Mouse (Mus musculus): Measurements from ENCODE around the gene Nop53.
A peak's percentile ranks its signal among the peaks of the same experiment; 100 is the strongest.

The Nop53 gene

DNA sequence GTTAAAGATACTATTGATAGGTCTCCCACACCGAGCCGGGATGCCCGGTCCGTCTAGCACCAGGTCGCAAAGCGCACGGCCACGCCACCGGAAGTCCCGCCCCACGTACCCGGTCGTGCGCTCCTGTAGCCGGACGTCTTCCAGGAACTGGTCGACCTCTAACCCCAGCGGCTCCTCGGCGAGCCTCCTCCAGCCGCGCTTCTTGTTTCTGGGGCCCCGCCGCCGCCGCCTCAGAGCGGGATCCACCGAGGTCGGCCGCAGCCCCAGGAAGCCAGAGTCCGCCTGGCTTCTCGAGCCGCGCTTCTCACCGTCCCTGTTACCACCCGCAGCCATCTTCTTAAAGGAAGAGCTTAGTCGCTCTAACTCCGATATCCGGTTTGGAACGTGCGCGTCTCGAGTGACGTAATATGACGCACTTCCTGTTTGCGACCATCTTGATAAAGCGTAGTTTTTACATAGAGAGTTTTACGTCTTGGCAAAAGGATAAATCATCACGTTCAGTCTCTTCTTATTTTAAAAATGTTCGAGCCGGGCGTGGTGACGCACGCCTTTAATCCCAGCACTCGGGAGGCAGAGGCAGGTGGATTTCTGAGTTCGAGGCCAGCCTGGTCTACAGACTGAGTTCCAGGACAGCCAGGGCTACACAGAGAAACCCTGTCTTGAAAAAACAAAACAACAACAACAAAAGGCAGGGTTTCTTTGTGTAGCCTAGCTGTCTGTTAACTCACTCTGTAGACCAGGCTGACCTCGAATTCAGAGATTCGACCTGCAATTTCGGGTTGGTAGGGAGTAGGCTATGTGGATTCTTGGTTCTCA, at the start of gene Nop53:
Gene Nop53 (minus strand): TSS at position 354 of the 816 bp plus-strand sequence.
- peak; percentile 96 for DNase-seq (ENCODE audit: extremely low spot score, low spot score)

- no peak for DNase-seq (ENCODE audit: extremely low spot score, low spot score)
Measured at GRCm38 (mm10) chr7:15993789-15994188, 47.9 kb upstream of the Nop53 start.

GRCm38 (mm10) chr7:15993152-15993551, 47.3 kb upstream of the Nop53 start:
- DNase-seq (ENCODE audit: extremely low spot score, low spot score), result no peak

GRCm38 (mm10) chr7:15991764-15992163, 45.9 kb upstream of the Nop53 start:
- DNase-seq (ENCODE audit: extremely low spot score, low spot score), result no peak

DNA sequence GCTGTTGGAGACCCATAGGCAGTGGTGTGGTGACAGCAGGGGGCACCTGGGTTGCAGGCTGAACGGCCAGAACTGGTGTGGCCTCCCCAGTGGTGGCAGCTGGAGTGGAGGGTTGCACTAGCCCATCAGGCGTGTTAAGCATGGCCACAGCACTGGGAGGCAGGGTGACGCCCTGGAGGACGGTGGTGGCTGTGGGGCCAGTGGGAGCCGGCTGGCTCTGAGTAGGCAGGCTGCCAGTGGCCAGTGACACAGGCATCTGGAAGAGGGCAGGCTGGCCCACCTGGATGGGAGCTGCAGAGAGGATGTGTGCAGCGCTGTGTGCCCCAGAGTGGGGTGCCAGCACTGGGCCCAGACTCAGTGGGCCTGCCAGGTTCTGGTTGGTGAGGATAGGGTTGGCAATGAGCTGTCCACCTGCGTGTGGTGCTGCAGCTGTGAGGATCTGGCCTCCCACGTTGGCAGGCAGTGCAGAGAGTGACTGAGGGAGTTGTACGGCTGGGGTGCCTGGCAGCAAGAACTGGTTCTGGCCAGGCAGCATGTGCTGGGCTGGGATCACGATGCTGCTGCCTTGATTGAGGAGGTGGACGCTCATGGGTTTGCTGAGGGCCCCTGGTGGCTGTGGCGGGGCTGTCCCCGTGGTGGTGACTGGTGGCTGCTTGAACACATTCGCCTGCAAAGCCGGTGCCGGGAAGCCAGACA, 41.9 kb upstream of the Nop53 start:
- no peak for DNase-seq (ENCODE audit: extremely low spot score, low spot score)

DNA sequence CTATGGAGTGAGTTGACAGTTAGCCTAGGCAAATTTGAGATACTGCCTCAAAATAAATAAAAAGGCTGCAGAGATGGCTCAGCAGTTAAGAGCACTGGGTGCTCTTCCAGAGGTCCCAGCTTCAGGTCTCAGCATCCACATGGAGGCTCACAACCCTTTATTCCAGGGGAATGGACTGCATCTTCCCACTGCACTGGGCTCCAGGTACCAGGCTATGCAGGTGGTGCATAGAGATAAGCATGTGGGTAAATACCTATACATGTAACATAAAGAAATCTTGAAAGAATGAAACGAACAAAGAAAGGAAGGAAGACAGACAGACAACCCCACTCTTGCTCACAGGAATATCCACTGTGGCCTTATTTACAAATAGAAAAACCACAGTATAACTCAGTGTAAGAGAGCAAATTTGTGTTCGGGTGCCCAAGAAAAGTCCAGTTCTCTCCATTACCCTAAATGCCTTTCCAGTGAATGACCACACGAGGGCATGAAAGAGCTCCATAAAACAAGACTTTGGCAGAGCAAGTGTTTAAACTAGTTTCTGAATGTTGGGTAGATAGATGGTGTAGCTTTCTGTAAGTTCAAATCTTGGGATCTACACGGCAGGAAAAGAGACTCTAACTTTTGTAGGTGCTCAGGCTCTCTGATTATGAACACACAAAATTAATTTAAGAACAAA, 37.0 kb upstream of the Nop53 start:
- no peak for DNase-seq (ENCODE audit: extremely low spot score, low spot score)

- DNase-seq (ENCODE audit: extremely low spot score, low spot score), result no peak
Measured at GRCm38 (mm10) chr7:15981538-15981937, 35.7 kb upstream of the Nop53 start.

GRCm38 (mm10) chr7:15980246-15980645, 34.4 kb upstream of the Nop53 start:
- DNase-seq (ENCODE audit: extremely low spot score, low spot score), result no peak

DNA sequence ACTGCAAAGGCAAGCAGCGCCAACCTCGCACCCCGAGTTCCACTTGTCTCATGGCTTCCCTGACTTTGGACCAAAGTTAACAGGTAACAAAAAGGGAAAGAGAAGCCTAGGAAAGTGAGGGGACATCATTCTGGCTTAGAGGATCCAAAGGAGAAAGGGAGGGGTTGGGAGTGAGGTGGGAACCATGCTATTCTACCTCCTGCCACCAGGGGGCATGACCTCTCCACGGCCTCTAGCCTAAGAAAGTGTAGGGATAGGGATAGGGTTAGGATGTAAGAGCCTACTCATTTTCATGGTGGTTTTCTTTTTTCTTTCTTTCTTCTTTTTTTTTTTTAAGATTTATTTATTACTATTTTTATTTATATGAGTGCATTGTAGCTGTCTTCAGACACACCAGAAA, 30.0 kb upstream of the Nop53 start:
- peak; percentile 33 for DNase-seq (ENCODE audit: extremely low spot score, low spot score)

DNA sequence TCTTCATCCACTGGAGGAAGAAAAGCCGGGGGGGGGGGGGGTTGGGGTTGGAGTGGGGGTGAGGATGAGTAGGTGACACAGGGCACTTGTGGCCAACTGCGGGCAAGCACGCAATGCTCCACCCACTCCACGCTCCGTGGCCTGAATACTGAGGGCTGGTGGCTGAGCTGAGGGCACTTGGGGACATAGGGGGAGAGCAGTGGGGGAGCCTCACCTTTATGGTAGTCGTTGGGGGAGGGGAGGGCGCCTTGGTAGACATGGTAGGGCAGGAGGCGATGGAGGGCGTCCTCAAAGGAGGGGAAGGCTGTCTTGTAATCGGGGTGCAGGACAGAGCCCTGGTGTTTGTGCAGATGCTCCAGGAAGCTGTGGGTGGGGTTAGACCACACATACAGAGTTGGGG, 29.6 kb upstream of the Nop53 start:
- DNase-seq (ENCODE audit: extremely low spot score, low spot score), result no peak

DNA sequence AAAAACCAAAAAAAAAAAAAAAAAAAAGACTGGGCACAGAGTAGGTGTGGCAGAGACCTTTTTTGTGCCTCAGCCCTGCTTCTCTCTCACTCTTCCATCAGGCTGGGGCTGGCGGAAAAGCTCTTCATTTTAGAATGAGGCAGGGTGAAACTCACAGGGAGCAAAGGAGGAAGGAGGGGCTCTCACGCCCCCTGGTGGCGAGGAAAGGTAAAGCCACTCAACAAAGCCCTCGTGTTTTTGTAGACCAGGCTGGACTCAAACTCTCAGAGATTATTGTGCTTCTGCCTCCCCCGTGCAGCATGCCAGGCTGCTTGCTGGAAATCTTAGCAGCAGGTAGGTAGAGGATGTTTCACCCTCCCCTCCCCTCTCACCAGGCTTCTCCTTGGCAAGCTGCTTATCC, 28.8 kb upstream of the Nop53 start:
- DNase-seq (ENCODE audit: extremely low spot score, low spot score), result no peak

DNA sequence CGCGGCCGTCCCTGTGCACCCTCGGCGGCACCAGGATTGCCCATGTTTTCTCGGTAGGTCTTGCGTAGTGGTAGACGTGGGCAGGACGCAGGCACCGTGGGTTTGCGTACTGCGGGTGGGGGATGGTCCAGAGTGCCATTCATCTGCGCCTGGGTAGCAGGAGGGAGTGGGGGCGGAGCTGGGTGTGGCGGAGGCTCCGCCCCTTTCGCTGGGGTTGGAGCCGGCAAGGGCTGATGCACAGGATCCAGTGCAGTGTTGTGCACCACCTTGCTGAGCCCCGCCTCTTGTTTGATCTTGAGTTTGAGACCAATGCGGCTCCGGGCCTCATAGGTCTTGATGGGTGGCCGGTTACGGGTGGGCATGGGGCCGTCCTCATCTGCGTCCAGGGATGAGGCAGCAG, 26.4 kb upstream of the Nop53 start:
- DNase-seq (ENCODE audit: extremely low spot score, low spot score), result no peak

- no peak for DNase-seq (ENCODE audit: extremely low spot score, low spot score)
Measured at GRCm38 (mm10) chr7:15969674-15970073, 23.8 kb upstream of the Nop53 start.

- no peak for DNase-seq (ENCODE audit: extremely low spot score, low spot score)
Measured at GRCm38 (mm10) chr7:15968322-15968721, 22.4 kb upstream of the Nop53 start.

DNA sequence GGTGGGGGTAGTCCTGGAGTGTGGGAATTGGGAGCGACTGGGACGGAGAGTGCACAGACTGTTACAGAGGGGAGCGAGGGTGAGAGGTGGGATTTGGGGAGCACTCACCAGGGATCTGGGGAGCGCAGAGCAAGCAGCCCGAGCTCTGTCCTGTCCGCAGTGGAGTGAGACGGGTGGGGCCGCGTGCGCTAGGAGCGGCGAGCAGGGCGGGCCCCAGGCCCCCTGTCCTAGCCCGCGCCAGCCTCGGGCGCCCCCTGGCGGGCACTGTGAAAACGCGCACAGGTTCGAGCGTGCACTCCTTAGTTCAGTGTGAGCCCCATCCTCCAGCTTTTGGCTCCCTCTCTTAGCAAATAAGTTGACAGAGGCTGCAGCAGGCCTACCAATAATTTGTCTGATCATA, 21.4 kb upstream of the Nop53 start, which contains the start of gene Ehd2:
Gene Ehd2 (minus strand): TSS at position 256 of the 400 bp plus-strand sequence.
- DNase-seq (ENCODE audit: extremely low spot score, low spot score), result peak; percentile 72

DNA sequence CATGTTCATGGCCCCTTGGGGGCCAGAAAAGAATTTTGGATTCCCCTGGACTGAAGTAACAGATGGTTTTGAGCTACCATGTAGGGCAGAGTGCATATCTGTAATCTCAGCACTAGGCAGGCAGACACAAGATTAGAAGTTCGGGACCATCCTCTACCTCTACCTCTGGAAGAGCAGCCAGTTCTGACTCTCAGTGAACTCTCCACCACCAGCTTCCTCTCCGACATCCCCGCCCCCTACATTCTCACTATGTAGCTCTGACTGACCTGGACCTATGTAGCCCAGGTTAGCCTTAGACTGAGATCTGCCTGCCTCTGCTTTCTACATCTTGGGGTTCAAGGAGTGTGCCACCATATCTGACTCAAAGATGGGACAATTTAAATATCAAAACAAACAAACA, 20.6 kb upstream of the Nop53 start:
- no peak for DNase-seq (ENCODE audit: extremely low spot score, low spot score)

GRCm38 (mm10) chr7:15963798-15964652, 18.2 kb upstream of the Nop53 start:
- no peak for DNase-seq (ENCODE audit: extremely low spot score, low spot score)

DNA sequence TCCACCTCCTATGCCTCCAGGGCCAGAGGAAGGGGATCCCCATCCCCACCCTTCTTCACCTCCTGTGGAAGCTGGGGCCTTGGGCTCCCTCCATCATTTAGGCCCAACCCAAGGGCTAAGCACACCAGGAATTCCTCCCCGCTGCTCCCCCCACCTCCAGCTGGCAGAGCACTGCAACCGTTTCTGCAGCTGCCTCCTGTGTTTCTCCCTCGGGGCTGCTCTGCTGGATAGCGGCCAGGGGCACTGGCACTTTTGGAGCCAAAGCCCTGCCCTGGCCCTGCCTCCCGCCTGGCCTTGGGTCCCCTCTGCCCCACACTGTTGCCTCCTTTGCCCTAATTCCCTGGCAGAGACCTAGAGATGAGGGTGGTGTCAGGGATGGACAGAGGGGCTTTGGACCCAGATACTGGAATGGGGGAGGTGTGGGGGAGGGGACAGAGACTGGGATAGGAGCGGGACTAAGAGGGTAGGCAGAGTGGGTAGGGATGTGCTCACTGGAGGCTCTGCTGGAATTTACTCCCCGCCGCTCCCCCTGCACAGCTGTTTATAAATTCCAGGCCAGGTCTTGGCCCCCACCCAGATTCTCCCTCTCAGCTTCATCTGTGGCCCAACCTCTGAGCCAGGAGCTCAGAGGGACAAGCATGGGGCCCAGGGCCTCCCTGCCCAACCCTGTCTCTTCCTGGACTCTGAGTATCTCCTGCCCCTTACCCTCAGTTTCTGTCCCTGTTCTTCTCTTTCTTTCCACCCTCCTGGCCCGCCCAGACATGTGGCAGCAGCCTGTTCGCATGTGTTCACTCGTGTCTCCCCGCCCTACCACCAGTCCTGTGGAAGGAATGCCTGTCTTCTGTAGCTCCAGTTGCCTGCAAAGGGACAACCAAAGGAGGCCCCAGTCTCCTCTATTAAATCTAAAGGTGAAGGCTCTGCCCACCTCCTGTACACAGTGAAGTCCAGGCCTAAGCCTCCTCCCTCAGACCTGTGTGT, 16.7 kb upstream of the Nop53 start:
- DNase-seq (ENCODE audit: extremely low spot score, low spot score), result no peak

DNA sequence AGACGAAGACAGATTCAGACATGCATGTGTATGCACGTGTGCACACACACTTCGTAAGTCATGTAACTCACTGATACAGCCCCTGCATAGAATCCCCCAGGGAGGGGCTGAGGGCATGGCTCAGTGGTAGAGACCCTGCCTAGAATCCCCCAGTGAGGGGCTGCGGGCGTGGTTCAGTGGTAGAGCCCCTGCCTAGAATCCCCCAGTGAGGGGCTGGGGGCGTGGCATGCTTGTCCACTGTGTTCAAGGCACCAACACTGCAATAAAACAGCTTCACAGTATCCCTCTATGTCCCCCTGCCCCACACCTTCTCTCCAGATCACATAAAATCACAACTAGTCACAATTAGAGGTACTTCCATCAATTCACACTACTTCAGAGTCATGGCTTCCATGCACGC, 15.9 kb upstream of the Nop53 start:
- no peak for DNase-seq (ENCODE audit: extremely low spot score, low spot score)

GRCm38 (mm10) chr7:15961239-15961638, 15.4 kb upstream of the Nop53 start:
- DNase-seq (ENCODE audit: extremely low spot score, low spot score), result no peak
